ENCODE assay signal across 25 mouse cellular contexts in the genomic region with DNA sequence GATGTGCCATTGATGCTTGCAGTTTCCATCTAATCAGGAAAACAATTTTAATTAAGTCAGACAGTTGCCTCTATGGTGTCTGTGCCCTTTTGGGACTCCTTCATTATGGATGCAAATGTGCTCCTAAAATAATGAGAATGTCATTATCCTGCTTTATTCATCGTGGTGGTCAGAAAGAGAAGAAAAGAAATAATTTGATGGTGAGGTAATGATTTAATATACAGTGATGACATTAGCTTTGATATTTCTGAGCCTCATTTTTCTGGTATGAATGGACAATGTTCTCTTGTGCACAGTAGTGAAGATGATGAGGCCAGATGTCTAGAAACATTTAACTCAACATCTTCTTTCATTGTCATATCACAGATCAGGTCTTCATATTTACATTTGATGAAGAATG.
"Had no signal": no experiment of that assay in that cellular context is flagged by ENCODE, and none has a peak within 500 bp of the region (broad histone marks: within the 10 kb centered on the region; RNA-seq: fewer than 3 reads in every experiment).

No protein-coding gene starts in this region.

- H3K9me3 ChIP-seq: heart, embryonic 13.5 days; heart, embryonic 15.5 days; hindbrain, embryonic 13.5 days; hindbrain, embryonic 15.5 days; kidney, embryonic 15.5 days; limb, embryonic 10.5 days; limb, embryonic 12.5 days had no signal

- H3K4me1 ChIP-seq: heart, embryonic 13.5 days; heart, embryonic 15.5 days; hindbrain, embryonic 13.5 days; hindbrain, embryonic 15.5 days; kidney, embryonic 15.5 days; limb, embryonic 10.5 days; limb, embryonic 12.5 days had no signal

- H3K27ac ChIP-seq: heart, adult 2 months; heart, embryonic 13.5 days; heart, embryonic 15.5 days; hindbrain, embryonic 13.5 days; hindbrain, embryonic 15.5 days; hindbrain, postnatal 0 days; kidney, embryonic 15.5 days; kidney, postnatal 0 days; layer of hippocampus, adult 2 months; left cerebral cortex, adult 2 months; limb, embryonic 10.5 days; limb, embryonic 12.5 days had no signal

- H3K27me3 ChIP-seq: heart, embryonic 13.5 days; heart, embryonic 15.5 days; hindbrain, embryonic 13.5 days; hindbrain, embryonic 15.5 days; kidney, embryonic 15.5 days; limb, embryonic 12.5 days had no signal

- H3K4me3 ChIP-seq: heart, adult 2 months; heart, embryonic 13.5 days; heart, embryonic 15.5 days; hindbrain, embryonic 13.5 days; hindbrain, embryonic 15.5 days; kidney, embryonic 15.5 days; layer of hippocampus, adult 2 months; left cerebral cortex, adult 2 months; limb, embryonic 10.5 days; limb, embryonic 12.5 days had no signal

- ATAC-seq: hindbrain, postnatal 0 days; intestine, embryonic 16.5 days had no signal

- H3K4me2 ChIP-seq: heart, embryonic 11.5 days; heart, embryonic 13.5 days; heart, embryonic 15.5 days; hindbrain, embryonic 13.5 days; hindbrain, embryonic 15.5 days; kidney, embryonic 15.5 days; limb, embryonic 12.5 days had no signal

- H3K9ac ChIP-seq: heart, embryonic 13.5 days; heart, embryonic 15.5 days; hindbrain, embryonic 13.5 days; hindbrain, embryonic 15.5 days; kidney, embryonic 15.5 days; limb, embryonic 12.5 days had no signal

- DNase-seq: gastrocnemius, postnatal 14 days; gastrocnemius, postnatal 36 days; heart, adult 11 months; heart, adult 2 months; heart, postnatal 14 days; heart, postnatal 36 days; kidney, adult 11 months; kidney, adult 2 months; kidney, adult 9 months; kidney, postnatal 14 days; kidney, postnatal 36 days; liver had no signal

- H3K36me3 ChIP-seq: heart, embryonic 13.5 days; heart, embryonic 15.5 days; hindbrain, embryonic 13.5 days; hindbrain, embryonic 15.5 days; kidney, embryonic 15.5 days; limb, embryonic 10.5 days; limb, embryonic 12.5 days had no signal
